Mouse (Mus musculus) left cerebral cortex, adult 11 months (tissue): ENCODE results near the gene Ppm1h.

ENCODE experiments used
- DNase-seq: peaks from one replicate; pipeline ENCODE4 v3.0.0; 2022; ENCODE audit warnings: low spot score

Ppm1h gene

GRCm38 (mm10) chr10:122980123-122980522 lies 301.6 kb downstream of the Ppm1h start:
- no peak for DNase-seq

DNA sequence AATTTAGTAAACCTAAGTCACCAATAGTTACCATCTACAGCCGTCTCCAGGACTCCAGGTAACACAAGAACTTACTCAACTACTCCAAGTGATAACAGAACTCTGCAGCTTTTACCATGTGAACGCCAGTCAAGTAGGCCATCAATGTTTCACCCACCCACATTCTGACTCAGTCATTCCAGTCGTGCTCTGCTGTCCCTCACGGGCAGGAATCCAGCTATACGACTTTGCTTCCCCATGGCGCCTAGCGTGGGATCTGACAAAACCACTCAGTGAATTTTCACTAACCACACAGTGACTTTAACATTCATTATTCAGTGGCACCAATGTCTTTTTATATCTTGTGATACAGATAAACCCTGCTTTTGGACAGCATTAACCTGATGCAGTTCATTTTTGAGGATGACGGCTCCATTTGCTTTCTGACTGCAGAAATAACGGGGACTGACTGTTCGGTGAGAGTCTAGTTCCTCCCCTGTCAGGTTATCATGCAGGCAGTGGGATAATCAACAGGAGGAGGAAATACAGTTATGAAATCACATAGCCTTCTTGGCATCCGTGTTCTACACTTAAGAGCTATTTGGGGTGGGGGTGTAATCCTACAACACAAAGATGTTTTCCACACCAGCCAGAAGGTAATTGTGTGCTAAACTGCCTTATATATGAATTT lies 304.5 kb downstream of the Ppm1h start:
- DNase-seq: no peak

DNA sequence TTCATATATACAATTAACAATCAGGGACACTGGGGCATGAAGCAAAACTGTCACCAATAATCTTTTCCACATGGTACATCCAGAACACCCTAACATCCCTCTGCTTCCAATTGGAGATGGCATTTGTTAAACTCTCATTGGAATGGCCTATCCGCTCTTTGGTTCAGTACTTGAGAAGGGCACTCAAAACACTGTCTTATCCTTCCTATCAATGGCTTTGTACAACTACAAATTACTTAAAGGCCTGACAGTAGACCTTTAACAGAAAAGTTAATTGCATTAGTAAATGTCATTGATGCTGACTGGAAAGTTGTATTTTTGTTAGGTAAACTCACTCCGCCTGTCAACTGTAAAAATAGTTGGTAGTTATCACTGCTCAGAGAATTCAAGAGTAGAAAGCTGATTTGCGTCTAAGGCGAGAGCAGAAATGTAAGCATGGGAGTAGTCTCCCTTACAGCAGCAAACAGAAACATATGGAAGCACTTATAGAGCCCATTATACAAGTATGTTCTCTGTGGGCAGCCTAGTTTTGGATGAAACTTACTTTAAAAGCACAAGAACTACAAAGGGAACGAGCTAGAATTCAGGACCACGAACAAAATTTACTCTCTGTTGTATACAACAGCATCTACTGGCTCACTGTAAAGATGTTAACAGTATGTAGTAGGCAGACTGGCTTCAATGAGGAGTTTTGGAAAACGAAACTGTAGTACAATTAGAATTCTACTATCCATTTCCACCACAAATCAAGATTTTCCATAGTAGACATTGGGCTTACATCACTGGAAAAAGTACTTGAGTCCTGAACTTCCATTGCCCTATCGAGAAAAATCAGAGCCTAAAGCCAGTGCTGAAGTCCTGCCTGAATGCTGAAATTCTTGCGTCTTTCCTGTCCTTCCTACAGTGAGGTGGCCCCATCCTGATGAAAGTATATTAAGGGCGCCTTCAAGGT lies 305.3 kb downstream of the Ppm1h start:
- no peak for DNase-seq

GRCm38 (mm10) chr10:122984531-122985251 lies 306.1 kb downstream of the Ppm1h start:
- no peak for DNase-seq

GRCm38 (mm10) chr10:122985252-122985514 lies 306.6 kb downstream of the Ppm1h start:
- no peak for DNase-seq

GRCm38 (mm10) chr10:122985515-122986319 lies 307.2 kb downstream of the Ppm1h start:
- peak; percentile 67 for DNase-seq

- peak; percentile 61 for DNase-seq
Measured at GRCm38 (mm10) chr10:122986320-122987225, 308.0 kb downstream of the Ppm1h start.

- no peak for DNase-seq
Measured at GRCm38 (mm10) chr10:122987671-122988128, 309.1 kb downstream of the Ppm1h start.

DNA sequence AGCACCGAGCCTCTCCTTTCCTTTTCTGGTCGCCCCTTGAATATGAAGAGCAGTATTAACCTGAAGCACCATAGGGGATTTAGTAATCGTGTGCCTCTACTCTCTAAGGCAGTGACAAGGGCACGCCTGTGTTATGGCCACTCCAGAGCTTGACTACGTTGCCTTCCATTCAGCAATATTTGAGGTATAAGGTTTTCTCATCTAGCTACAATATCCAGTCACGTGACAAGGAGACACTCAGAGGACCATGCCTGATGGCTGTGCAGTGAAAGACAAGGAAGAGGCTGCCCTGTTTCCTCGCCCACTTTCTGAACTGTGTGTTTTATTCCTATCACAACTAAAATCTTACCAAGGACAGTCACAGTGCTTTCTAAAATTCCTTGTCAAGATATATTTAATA lies 309.8 kb downstream of the Ppm1h start:
- no peak for DNase-seq

DNA sequence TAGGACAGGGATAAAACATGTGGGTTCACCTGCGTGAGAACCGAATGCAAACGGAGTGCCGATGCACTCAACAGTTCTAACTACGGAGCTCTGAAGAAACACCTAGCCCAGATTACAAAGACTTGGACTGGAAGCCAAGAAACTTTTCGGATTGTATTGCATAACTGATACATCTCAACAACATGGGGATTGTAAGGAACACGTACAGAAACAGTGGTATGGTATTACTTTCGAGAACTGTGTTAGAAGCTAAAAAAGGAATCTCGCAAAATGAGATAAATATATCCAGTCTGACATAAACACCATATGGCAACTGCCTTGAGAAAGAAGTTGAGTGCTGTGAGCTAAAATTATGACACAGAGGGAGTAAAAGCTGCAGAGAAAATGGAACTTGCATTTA lies 311.4 kb downstream of the Ppm1h start:
- peak; percentile 59 for DNase-seq

- no peak for DNase-seq
Measured at GRCm38 (mm10) chr10:122990606-122991005, 312.0 kb downstream of the Ppm1h start.

- DNase-seq: peak; percentile 41
Measured at GRCm38 (mm10) chr10:122991053-122991452, 312.5 kb downstream of the Ppm1h start.

DNA sequence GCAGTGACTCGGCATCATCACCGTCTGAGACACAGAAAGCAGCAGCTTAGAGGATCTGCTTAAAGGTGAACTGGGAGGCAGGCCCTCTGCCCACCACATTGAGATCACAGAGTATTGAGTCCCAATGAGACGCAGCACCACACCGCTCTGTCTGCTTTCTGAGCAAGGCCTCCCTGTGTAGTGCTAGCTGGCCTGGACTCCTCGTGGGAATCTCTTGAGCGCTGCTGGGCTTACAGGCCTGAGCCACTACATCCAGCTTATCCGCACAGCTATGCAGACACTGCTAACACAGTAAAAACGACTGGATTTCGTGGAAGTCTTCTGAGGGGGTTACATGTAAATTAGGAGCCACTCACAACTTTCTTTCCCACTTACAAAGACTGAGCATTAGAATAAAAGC lies 313.1 kb downstream of the Ppm1h start:
- no peak for DNase-seq

DNA sequence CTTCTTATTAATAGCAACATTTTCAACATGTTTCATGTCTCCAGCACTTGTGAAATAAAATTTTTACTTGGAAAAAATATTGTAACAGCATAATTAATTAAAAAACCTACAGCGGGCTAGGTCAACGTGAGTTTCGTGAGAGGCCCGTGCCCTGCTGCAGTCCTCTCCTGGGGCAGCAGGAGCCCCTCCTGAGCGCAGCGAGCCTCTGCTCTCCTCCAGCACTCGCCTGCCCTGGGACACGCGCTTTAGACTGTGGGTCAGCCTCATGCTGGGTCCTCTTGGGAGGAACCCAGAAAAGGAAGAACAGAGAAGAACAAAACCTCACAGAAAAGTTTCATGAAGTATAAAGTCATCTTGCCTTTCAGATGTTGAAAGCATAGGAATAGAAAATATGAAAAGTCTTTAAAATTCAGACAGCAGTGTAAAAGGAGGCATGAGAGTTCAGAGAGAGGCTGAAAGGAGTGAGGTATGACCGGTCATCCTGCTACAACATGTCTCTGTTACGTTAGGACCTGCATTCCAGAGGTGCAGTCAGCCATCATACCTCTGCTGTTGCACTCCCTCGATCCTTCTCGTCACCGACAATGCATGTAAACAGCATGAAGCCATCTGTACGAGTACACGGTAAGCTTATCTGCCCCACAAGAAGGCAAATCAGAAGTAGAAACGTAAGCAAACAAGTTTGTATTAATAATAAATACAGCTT lies 316.0 kb downstream of the Ppm1h start:
- no peak for DNase-seq
